Mouse (Mus musculus): Measurements from ENCODE around the gene 5031439G07Rik.

5031439G07Rik gene

DNA sequence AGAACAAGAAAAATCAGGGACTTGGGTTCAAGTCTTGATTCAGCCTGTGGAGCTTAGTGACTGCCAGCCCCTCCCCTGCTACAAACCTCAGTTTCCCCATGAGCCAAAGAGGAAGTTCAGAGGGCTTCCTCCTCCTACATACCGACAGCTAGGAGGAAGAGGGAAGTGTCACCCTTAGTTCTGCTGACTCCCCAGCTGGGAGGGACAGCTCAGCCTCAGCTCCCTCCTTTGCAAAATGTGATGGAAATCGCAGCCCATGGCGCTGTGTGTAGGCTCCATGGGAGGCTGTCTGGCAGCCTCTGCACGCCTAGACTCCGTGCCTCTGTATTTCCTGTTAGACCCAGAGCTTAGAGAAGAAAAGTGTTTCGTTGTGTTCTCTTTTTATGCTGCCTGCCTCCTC lies 6.1 kb upstream of the 5031439G07Rik start:
- DNase-seq = peak in 1 of 2 experiments; percentile 33

DNA sequence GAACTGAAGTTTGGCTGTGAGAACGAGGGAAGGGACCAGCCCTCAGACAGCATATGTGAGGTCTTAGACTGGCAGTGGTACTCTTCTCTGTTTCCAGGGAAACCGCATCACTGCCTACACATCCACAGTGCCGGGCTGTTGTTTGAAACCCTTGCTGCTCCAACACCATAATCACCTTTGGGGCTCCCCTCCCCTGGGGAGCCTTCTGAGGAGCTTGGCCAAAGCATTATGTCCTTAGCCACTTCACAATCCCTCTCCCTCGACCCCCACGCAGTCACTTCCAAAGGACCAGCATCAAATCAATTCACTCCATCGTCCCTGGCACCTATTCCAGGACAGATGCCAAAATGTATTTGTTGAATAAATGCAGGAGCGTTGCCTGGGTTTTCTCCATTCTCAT lies 1.4 kb upstream of the 5031439G07Rik start:
- no peak for DNase-seq

DNA sequence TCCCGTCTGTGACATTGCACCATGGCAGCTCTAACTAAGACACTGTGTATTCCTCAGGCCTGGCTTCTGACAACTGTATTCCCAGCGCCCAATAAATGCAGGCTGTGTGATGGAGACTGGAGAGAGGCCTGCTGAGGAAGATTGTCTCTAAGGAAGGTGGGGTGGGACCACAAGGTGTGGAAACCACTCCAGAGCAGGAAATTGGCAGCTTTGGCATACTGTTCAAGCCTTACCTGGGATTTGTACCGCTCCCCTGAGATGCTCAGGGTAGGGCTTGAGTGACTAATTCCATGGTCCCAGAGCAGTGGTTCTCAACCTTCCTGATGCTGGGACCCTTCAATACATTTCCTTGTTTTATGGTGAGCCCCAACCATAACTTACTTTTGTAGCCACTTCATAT lies 747 bp upstream of the 5031439G07Rik start:
- no peak for DNase-seq

DNA sequence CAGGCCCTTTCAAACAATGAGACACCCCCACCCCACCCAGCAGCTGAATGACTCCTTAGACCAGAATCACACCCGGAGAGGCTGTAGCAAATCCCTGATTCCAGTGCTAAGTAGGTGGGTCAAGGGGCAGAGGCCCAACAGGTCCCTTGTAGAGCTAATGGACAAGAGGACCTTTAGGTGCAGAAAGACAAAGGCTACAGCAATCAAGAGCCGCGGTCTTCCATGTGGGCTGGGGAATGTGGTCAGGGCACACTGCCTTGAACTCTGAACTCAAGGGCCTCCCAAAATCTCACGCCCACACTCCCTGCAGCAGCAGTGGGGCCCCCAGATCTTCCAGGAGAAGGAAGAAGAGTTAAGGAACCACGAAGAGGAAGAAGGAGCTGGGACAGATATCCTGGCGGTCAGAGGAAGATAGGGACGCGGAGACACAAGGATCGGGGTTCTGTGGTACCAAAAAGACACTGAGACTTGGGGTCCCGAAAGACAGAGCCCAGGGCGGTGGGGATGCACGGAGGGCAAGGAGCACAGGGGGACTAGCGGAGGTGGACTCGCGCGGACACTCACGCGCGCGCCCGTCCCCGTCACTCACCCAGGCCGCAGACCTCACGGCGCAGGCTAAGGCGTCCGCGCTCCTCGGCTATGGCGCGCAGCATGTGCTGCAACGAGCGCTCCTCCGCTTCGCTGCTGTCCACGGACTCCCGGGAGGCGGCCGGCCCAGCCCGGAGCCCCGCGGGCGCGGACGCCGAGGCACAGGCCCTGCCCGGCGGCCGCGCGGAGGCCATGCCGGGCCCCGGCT lies 1.1 kb downstream of the 5031439G07Rik start:
- peak; percentile 46 to 71 for DNase-seq

DNA sequence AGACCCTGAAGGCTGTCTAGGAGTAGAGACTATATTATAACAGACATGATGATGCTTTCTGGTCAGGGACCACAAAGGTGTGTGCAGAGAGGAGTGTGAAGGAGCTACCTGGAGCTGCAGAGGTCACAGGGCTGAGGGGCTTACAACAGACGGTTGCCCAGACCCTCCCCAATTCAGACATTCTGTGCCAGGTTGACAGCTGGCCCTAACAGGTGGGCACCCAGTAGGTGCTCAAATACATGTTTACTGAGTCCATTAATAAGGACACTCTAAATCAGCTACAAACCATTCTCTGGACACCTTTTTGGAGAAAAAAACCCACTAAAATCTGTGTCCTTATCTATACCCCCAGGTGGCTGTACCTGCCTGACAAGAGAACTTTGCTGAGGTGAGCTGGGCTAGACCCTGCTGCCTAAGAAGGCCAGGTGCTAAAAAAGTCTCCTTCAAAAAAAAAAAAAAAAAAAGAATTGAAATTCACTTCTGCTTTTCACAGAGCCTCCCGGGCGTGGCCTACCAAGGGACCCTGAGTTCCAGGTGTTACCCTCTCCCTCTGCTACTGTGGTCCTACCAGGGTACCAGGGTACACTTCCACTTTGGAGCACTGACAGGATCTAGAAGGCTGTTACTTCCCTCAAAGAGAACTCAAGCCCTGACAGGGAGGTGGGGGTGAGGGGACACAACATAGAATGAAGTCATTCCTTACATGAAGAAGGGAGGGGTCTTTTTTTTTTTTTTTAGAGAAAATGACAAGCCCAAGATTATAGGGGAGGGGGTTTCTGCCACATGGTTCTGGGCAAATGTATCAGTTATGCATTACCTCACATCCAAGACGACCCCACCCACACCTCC lies 2.0 kb downstream of the 5031439G07Rik start:
- no peak for DNase-seq

DNA sequence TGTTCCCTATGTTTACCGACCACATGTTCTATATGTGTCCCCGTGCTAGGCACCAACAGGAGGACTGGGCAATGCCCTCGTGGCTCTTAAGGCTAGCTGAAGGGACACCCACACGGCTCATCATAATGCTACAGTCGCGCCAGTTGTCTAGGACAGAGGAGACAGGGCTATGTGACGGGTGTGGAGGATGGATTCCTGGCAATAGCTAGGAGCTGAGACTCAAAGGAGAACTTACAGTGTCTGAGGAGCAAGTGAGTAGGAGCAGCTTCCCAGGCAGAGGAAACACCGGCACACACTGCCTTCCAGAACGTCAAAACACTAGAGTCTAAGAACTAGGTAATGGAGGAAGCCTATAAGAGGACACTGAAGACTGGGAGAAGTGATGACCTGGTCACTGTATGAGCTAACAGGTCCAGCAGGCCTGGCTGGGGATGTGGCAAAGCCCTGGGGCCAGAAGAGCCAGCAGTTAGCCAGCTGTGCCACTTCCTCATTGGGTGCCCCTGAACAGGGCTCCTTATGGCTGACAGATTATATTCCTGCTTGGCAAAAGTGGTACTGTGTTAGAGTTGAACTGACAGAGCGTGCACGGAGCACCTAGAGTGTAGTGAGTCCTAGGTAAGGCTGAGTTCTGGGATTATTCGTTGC lies 2.7 kb downstream of the 5031439G07Rik start:
- no peak for DNase-seq

DNA sequence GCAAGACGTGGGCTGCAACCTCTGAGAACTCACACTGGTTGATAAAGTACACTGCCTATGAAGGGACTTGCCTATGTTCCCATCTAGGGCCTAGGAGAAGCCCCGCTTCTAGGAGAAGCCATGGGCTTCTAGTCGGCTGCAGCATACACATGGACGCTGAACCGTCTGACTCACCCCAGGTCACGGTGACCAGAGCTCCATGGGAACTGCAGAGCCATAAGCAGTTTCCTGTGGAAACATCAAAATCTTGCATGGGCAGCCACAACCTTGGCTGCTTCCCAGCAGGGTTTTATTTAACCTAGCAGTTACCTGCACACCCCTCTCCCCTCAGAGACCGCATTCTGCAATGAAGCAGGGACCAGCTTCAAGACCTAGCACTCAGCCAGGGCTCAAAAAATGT lies 4.6 kb downstream of the 5031439G07Rik start:
- no peak for DNase-seq

DNA sequence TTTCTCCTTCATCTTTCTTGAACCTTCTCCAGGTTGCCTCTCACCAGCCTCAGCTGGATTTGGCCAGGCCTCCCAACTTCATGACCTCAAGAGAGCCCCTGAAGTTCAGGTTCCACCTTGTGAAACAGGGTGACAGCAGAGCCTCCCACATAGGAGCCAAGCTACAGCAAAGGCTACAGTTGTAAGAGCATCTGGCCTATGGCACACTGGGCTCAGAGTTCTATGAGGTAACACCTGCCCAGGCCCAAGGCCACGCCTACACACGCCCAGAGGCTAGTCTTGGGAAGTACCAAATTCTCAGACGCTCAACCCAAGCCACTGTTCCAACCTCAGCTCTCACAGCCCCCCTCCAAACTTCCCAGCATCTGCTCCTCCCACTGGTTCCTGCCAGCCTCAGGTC lies 5.5 kb downstream of the 5031439G07Rik start:
- no peak for DNase-seq

DNA sequence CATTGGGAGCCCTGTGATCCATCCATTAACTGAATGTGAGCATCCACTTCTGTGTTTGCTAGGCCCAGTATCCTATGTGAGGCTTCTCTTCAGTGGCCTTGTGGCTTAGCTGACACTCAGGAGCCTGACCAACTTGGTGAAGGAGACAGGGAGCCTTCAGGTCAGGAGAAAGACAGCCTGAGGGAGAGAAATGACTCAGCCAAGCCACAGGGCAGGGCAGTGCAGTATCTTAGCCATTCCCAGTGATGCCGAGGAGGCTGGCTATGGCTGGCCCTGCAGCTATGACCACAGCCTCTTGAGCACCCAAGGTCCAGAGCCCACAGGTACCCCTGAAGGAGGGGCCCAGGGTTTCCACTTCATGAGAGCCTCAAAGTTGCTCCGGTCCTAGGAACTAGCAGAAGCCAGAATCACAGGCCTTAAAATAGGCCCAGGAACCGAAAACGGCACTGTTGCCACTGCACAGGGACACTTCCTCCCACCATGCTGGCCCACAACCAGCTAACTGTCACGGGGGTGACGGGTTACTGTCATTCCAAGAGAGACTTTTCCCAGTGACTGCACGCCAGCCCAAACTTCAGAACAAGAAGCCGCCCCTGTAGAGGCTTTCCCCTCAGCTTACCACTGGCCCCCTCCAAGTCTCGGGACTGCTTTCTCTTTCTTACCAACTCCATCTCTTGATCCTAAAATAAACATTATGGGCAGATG lies 6.6 kb downstream of the 5031439G07Rik start:
- peak in 1 of 2 experiments; percentile 39 for DNase-seq

DNA sequence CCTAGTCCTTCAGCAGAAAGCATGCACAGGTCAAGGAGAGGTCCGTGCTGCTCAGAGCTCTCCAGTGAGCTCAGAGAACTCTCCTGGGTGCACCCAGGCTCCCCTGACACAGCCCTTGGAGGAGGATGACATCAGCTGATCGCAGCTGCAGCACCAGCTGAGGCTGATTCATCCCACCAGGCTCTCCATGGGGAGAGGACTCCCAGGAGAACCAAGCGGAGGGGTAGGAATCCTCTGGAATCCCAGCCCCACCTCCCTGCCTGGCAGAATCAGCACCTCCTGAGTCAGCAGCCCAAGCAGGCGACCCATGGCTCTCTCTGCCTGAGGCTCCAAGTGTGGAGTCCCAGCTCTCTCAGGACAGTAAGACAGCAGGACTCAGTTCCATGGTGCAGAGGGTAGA lies 12.6 kb downstream of the 5031439G07Rik start:
- DNase-seq = peak; percentile 54 to 75

DNA sequence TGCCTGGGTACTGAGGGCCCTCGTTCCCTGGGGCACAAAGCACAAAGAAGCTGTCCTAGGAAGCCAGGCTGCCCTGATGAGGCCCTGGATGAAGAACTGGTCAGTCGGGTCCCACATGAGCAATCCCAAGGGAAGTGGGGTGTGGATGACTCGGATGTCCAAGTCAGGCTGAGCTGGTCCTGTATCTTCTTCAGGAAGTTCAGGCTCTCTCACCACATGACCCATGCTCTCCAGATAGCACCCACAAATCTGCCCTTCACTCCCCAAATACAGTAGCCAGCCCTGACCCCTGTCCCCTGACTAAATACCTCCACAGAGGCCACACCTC lies 14.8 kb downstream of the 5031439G07Rik start:
- DNase-seq = no peak

DNA sequence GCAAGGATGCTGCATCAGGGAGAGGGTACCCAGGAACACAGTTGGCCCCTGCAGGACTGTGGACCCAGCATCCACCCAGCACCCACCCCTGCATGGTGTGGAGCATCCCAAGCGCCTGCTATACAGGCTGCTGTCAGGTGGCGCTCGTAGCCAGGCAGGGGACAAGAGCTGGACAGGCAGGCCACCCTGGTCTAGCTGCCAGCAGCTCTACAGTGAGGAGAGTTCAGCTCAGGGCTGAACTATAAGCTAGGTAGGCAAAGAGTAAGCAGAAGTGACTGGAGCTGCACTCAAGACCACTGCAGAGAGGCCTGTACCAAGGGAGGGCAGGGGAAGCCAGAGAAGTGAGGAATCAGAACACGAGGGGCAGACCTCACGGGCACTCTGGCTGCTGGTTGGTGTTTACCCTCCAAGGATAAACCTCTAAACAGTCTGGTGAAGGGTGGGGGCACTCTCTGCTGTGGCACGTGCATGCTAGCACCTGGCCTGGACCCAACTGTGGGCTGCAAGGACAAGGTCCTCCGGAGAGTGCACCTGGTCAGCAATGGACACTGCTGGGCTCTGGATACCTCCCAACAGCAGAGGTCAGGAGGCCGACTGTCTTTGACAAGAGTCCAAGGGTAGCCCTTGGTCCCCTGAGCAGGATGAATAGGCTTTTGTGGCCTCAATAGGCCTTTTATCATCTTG lies 15.3 kb downstream of the 5031439G07Rik start:
- DNase-seq = peak; percentile 86 to 92

DNA sequence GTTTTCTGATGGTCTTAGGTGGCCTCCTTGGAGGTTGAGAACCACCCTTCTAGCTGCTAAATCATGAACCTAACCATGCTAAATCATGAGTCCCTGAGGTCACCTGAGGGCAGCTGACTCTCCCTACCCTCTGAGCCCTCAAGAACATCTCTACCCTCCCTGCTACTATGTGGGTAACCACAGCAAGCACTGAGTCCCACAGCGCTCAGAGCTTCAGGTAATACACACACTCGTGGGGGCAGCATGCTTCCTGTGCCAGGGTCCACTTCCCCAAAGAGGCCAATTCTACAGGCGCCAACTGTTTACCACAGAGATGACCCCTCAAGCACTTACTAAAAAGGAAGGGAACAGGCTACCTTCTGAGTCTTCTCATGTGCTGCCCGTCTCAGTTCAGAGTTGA lies 19.8 kb downstream of the 5031439G07Rik start:
- no peak for DNase-seq

DNA sequence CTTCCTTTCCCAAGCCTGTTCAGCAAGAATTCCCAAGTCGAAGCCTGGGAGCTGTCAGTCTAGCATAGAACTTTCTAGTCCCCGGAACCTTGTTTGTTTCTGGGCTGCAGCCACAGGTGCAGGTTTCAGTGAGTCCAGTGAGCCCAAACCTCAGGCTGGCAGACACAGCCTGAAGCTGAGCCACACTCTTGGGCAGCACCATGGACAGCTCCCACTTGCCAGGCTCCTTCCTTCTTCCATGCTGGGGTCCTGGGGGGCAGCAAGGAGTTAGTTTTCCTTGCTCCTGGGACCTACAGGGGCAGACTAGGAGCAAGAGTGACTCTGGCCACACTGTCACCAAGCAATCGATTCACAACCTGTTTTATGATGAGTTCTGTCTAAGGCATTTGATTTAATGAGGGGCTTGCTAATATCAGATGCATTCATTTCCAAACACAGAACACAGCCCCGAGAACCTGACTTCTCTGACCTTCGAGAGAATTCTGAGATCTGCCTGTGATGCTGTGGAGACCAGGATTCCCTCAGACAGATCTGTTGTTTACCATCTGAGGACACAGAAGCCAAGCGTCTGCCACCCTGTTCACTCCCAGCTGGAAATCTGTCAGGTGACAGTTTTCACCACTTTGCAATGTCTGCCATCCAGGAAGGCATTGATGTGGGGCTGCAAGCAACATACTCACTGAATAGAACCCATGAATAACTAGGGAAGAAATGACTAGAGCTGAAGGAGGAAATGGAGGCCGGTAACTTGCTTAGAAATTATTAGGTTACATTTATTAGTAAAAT lies 22.6 kb downstream of the 5031439G07Rik start:
- DNase-seq = peak; percentile 65 to 75

DNA sequence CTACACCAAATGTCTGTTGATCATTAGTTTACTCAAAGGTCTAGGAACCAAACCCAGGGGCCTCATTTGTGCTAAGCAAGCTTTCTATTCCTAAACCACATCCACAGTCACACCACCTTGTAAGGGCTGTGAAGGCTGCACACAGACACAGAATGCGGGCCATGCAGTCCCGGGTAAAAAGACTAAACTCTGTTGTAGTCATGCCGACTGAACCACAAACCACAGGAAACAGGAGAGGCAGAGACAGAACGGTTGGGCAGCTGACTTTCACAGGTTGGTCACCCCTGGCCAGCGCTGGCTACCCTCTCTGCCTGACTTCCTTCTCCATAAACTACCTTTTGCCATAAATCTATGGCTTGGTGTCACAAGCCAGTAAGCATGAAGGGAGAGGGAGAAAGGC lies 23.6 kb downstream of the 5031439G07Rik start:
- DNase-seq = no peak

DNA sequence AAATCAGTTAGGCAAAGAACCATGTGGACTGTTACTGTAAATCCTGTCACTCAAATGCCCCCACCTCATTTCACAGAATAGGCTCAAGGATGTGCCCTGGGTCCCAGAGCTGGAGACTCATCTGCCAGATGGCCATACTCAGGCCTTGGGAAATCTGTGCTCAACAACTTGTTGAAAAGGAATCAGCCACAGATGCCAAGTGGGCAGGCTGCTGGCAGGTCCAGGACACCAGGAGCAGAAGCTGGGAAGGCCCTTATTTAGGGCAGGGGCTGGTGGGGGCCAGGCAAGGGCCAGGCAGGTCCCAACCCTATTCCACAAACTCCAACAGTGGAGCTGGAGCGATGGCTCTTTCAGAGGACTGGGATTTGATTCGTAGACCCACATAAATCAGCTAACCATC lies 25.8 kb downstream of the 5031439G07Rik start:
- no peak for DNase-seq

DNA sequence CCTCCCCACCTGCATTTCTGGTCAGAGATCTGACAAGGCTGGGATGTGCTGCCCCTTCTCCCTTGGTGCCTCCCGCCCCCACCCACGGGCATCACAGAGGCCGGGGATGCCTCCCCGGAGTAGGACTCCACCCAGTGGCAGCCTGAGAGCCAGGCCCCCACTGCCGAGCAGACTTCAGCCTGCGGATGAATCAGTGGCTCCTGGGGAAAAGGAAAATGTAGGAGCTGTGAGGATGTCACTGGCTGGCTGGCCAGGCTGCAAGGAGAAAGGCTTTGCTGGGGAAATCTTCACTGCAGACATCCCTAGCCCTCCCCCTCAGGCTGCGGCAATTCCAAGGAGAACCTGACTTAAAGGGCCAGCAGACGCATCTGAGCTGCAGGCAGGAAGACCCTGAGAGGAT lies 27.7 kb downstream of the 5031439G07Rik start:
- no peak for DNase-seq

DNA sequence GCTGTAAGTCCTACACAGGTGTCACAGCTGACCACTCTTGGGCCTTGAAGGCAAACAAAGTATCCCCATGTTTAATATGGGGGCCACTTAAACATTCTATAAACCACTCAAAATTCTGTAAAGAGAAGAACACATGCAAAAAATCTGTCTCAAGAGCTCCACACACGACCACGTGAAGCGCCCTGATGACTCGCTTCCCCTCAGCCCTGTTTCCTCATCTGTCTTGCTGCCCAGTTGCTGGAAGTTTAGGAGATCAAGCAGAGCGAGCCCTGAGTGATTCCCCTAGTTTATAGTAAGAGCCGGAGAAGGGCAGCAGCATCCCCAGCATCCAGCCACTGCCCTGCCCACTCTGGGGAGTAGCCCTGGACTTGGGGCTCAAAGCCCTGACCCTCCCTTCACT lies 28.5 kb downstream of the 5031439G07Rik start:
- DNase-seq = no peak

DNA sequence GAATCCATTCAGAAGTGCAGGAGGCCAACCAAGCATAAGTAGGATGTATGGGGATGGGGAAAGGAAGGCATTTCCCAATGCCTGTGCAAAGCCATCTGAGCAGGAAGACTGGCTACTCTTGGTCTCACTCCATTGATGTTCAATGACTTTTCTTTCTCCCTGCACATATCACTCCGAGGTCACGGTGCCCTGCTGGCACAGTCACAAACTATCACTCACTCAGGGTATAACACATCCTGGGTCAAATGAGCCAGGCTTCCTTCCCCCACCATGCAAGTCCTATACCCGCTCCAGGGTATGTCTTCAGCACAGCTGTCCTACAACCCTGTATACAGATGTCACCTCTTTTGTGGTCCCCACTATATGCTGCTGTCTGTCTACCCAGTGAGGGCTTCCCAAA lies 30.0 kb downstream of the 5031439G07Rik start:
- no peak for DNase-seq

DNA sequence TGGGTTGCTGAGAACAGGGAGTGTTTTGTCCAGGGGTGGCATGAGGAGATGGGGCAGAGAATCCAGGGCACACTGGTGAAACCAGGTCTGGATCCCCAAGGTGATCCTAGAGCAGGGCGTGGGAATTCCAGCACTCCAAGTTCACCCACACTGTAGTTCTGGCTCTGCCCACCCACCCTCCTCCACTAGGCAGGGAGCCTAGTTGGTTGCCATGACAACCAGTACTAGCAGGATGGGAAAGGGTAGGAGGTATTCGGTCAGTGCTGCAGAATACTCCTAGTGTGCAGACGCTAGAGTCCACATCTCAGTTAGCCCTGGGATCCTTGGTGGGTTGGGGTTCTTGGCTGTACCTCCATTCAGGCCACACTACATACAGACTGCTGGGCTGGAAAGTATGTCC lies 30.5 kb downstream of the 5031439G07Rik start:
- no peak for DNase-seq

DNA sequence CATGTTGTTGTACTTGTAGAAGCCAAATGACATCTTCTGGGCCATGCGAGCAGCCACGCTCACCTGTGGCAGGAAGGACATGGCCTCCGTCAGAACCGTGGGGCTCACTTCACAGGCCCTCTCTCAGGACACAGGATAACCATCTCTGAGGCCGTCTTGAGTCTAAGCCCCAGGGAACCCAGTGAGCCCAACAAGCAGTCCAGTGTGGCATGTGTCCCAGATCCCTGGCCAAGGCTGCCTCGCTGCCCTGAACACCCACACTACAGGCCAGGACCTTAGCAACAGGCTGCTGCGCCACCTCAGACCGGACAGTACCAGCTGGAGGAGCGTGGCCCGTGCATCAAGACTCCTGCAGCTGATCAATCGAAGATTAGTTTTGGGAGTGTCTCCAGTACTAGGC lies 35.1 kb downstream of the 5031439G07Rik start:
- DNase-seq = no peak

DNA sequence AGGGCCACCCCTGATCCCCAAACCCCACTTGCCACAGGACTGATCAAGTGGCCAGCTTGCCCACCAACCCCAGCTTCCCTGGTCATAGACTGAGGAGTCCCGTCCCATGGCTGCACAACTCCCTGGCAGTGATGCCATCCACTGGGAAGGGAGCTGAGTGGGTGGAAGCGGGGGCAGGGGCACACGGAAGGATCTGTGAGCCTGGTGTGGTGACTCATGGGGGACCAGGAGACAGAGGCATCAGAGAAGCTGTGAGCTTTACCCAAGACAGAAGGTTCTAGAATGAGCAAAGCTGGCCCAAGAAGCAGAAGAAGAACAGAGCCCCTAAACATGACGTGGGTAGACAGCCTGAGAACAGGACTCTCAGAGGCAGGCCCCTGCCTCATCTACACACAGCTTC lies 38.3 kb downstream of the 5031439G07Rik start:
- DNase-seq = no peak

Data from kidney, postnatal 25 days (tissue).